Mouse (Mus musculus): ENCODE data around the gene Dusp9. TPM values are rescaled to one million over a fixed set of nuclear protein-coding genes. Genes with fewer than 3 reads are reported as not detected.

Dusp9 gene
- 2.9 TPM for polyA plus RNA-seq (2012; fragmentation: generic; extraction: Trizol)

DNA sequence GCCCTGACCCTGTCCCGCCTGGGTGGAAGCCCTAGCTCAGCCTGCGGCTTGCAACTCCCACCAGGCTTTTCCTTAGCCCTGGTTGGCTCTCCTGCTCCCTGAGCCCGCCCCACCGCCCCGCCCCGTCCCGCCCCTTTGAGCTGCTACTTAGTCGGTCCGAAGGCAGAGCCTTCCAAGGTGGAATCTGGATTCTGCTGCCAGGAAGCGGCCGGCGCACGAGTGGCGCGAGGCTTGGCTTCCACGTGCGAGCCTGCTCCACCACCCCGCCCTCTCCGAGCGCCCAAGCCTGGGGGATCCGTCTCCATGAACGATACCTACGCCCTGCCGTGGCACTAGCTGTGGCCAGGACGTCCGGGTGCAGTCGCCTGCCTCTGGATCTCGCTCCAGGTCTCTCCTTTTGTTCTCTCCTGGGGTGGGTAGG, at the start of gene Dusp9:
Dusp9 (plus strand) TSS at position 165 of the 421 bp plus-strand sequence.
- H3K4me3 ChIP-seq: peak within 1 kb of the TSS; percentile 12
- no peak within 1 kb of the TSS for H3ac ChIP-seq (ENCODE audit: control insufficient read depth, insufficient read length)
- H3K27me3 ChIP-seq (ENCODE audit: control insufficient read depth, insufficient read depth, insufficient read length): no peaks in the 10 kb centered on the region
- peak within 1 kb of the TSS; percentile 67 for H3K4me2 ChIP-seq (ENCODE audit: low read depth)
- TF ChIP-seq TCF12 (IDR thresholded peaks at IDR 0.05; ENCODE audit: insufficient read depth, poor library complexity, severe bottlenecking): no peak
- peak; percentile 42 for TF ChIP-seq POLR2A (IDR thresholded peaks at IDR 0.05; ENCODE audit: insufficient read length, low read depth)
- no peaks in the 10 kb centered on the region for H3K79me2 ChIP-seq (ENCODE audit: control insufficient read depth, insufficient read depth)
- no peaks in the 10 kb centered on the region for H3K36me3 ChIP-seq (ENCODE audit: control insufficient read depth, insufficient read depth)

- Histone ChIP-seq H3K4me3 (no peak overlapping the region), H3K27me3 (ENCODE audit: control insufficient read depth, insufficient read depth, insufficient read length) (no peaks in the 10 kb centered on the region), H3K36me3 (ENCODE audit: control insufficient read depth, insufficient read depth) (no peaks in the 10 kb centered on the region), H3ac (ENCODE audit: control insufficient read depth, insufficient read length) (no peak overlapping the region), H3K4me2 (ENCODE audit: low read depth) (no peak overlapping the region), H3K79me2 (ENCODE audit: control insufficient read depth, insufficient read depth) (no peaks in the 10 kb centered on the region)
- TF ChIP-seq POLR2AphosphoS2 (IDR thresholded peaks at IDR 0.05; ENCODE audit: insufficient read length, low read depth) (no peak), MYOG (IDR thresholded peaks at IDR 0.05; ENCODE audit: control insufficient read depth in 1 of 3, insufficient read depth in 1 of 3, insufficient read length in 2 of 3, low read depth in 2 of 3) (no peak), MYOD1 (IDR thresholded peaks at IDR 0.05; ENCODE audit: control insufficient read depth in 1 of 3, insufficient read length in 2 of 3, low read depth in 2 of 3) (peak in 1 of 3 experiments; percentile 38)
These were observed 46.0 kb upstream of the Dusp9 start for GRCm38 (mm10) chrX:73593212-73593611.

DNA sequence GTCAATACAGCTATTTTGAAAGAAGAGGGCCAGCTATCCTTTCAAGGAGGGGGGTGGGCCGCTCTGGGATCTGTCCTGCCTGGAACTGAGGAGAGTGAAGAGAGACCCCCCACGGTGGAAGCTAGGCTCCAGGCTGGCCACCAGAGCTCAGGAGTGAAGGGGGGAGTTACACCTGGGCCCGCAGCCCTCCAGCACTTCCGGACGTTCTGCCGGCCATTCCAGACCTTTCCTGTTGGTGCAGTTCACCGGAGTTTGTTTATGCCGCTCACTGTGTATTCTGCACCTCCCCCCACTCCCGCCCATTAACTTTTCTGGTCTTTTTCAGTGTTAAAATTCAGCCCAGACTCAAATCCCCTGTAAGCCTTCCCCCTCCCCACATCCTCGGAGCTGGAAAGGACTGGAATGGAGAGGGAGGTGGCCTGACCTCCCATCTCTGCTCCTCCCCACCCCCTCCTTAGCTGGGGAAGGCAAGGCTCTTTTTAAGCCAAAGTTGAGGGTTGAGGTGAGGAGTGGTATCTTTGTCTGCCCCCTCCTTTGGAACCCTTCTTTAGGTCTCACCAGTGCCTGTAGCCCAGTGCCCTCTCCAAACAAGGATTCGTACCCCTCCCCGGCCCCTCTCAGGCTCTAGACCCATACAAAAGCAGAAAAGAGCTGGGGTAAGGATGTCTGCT, 44.6 kb upstream of the Dusp9 start:
- H3K27me3 ChIP-seq (ENCODE audit: control insufficient read depth, insufficient read depth, insufficient read length): no peaks in the 10 kb centered on the region
- H3K79me2 ChIP-seq (ENCODE audit: control insufficient read depth, insufficient read depth): no peaks in the 10 kb centered on the region
- TF ChIP-seq USF1 (IDR thresholded peaks at IDR 0.05; ENCODE audit: low read depth) (no peak), MAX (IDR thresholded peaks at IDR 0.05; ENCODE audit: low read depth) (no peak), E2F4 (IDR thresholded peaks at IDR 0.05; ENCODE audit: insufficient read depth) (no peak), POLR2AphosphoS2 (IDR thresholded peaks at IDR 0.05; ENCODE audit: insufficient read length, low read depth) (no peak), SRF (IDR thresholded peaks at IDR 0.05; ENCODE audit: control insufficient read depth, insufficient read length, low read depth) (no peak), TCF12 (IDR thresholded peaks at IDR 0.05; ENCODE audit: insufficient read depth, poor library complexity, severe bottlenecking) (no peak), REST (IDR thresholded peaks at IDR 0.05; ENCODE audit: insufficient read depth, insufficient read length) (no peak), CEBPB (IDR thresholded peaks at IDR 0.05; ENCODE audit: insufficient read depth, poor library complexity, severe bottlenecking) (no peak), POLR2A (IDR thresholded peaks at IDR 0.05; ENCODE audit: insufficient read length, low read depth) (no peak), TCF3 (IDR thresholded peaks at IDR 0.05; ENCODE audit: insufficient read length, low read depth) (no peak), MYOD1 (IDR thresholded peaks at IDR 0.05; ENCODE audit: control insufficient read depth in 1 of 3, insufficient read length in 2 of 3, low read depth in 2 of 3) (no peak)
- no peak overlapping the region for H3K4me3 ChIP-seq
- no peaks in the 10 kb centered on the region for H3K36me3 ChIP-seq (ENCODE audit: control insufficient read depth, insufficient read depth)
- no peak overlapping the region for H3K4me2 ChIP-seq (ENCODE audit: low read depth)
- no peak overlapping the region for H3ac ChIP-seq (ENCODE audit: control insufficient read depth, insufficient read length)

GRCm38 (mm10) chrX:73595297-73595938, 43.8 kb upstream of the Dusp9 start:
- no peak for TF ChIP-seq TCF12 (IDR thresholded peaks at IDR 0.05; ENCODE audit: insufficient read depth, poor library complexity, severe bottlenecking)
- no peak for TF ChIP-seq USF1 (IDR thresholded peaks at IDR 0.05; ENCODE audit: low read depth)
- no peak for TF ChIP-seq MYOG (IDR thresholded peaks at IDR 0.05; ENCODE audit: control insufficient read depth in 1 of 3, insufficient read depth in 1 of 3, insufficient read length in 2 of 3, low read depth in 2 of 3)
- TF ChIP-seq REST (IDR thresholded peaks at IDR 0.05; ENCODE audit: insufficient read depth, insufficient read length): no peak
- no peak for TF ChIP-seq TCF3 (IDR thresholded peaks at IDR 0.05; ENCODE audit: insufficient read length, low read depth)
- TF ChIP-seq POLR2AphosphoS2 (IDR thresholded peaks at IDR 0.05; ENCODE audit: insufficient read length, low read depth): no peak
- TF ChIP-seq MAX (IDR thresholded peaks at IDR 0.05; ENCODE audit: low read depth): no peak
- TF ChIP-seq CEBPB (IDR thresholded peaks at IDR 0.05; ENCODE audit: insufficient read depth, poor library complexity, severe bottlenecking): no peak
- no peak for TF ChIP-seq MYOD1 (IDR thresholded peaks at IDR 0.05; ENCODE audit: control insufficient read depth in 1 of 3, insufficient read length in 2 of 3, low read depth in 2 of 3)
- no peak for TF ChIP-seq SRF (IDR thresholded peaks at IDR 0.05; ENCODE audit: control insufficient read depth, insufficient read length, low read depth)
- no peak for TF ChIP-seq E2F4 (IDR thresholded peaks at IDR 0.05; ENCODE audit: insufficient read depth)
- no peak for TF ChIP-seq POLR2A (IDR thresholded peaks at IDR 0.05; ENCODE audit: insufficient read length, low read depth)

GRCm38 (mm10) chrX:73601456-73601855, 37.8 kb upstream of the Dusp9 start:
- no peaks in the 10 kb centered on the region for H3K79me2 ChIP-seq (ENCODE audit: control insufficient read depth, insufficient read depth)
- no peak overlapping the region for H3ac ChIP-seq (ENCODE audit: control insufficient read depth, insufficient read length)
- no peak overlapping the region for H3K4me3 ChIP-seq
- no peak overlapping the region for H3K4me2 ChIP-seq (ENCODE audit: low read depth)
- no peaks in the 10 kb centered on the region for H3K27me3 ChIP-seq (ENCODE audit: control insufficient read depth, insufficient read depth, insufficient read length)
- TF ChIP-seq USF1 (IDR thresholded peaks at IDR 0.05; ENCODE audit: low read depth): no peak
- no peak for TF ChIP-seq E2F4 (IDR thresholded peaks at IDR 0.05; ENCODE audit: insufficient read depth)
- TF ChIP-seq SRF (IDR thresholded peaks at IDR 0.05; ENCODE audit: control insufficient read depth, insufficient read length, low read depth): no peak
- TF ChIP-seq CEBPB (IDR thresholded peaks at IDR 0.05; ENCODE audit: insufficient read depth, poor library complexity, severe bottlenecking): no peak
- no peak for TF ChIP-seq POLR2AphosphoS2 (IDR thresholded peaks at IDR 0.05; ENCODE audit: insufficient read length, low read depth)
- TF ChIP-seq MYOG (IDR thresholded peaks at IDR 0.05; ENCODE audit: control insufficient read depth in 1 of 3, insufficient read depth in 1 of 3, insufficient read length in 2 of 3, low read depth in 2 of 3): no peak
- no peak for TF ChIP-seq POLR2A (IDR thresholded peaks at IDR 0.05; ENCODE audit: insufficient read length, low read depth)
- no peak for TF ChIP-seq REST (IDR thresholded peaks at IDR 0.05; ENCODE audit: insufficient read depth, insufficient read length)
- TF ChIP-seq MYOD1 (IDR thresholded peaks at IDR 0.05; ENCODE audit: control insufficient read depth in 1 of 3, insufficient read length in 2 of 3, low read depth in 2 of 3): no peak
- no peak for TF ChIP-seq TCF12 (IDR thresholded peaks at IDR 0.05; ENCODE audit: insufficient read depth, poor library complexity, severe bottlenecking)
- TF ChIP-seq MAX (IDR thresholded peaks at IDR 0.05; ENCODE audit: low read depth): no peak
- no peak for TF ChIP-seq TCF3 (IDR thresholded peaks at IDR 0.05; ENCODE audit: insufficient read length, low read depth)
- no peaks in the 10 kb centered on the region for H3K36me3 ChIP-seq (ENCODE audit: control insufficient read depth, insufficient read depth)

More at GRCm38 (mm10) chrX:73595297-73595938, 43.8 kb upstream of the Dusp9 start:
- no peaks in the 10 kb centered on the region for H3K36me3 ChIP-seq (ENCODE audit: control insufficient read depth, insufficient read depth)
- H3ac ChIP-seq (ENCODE audit: control insufficient read depth, insufficient read length): no peak overlapping the region
- no peaks in the 10 kb centered on the region for H3K27me3 ChIP-seq (ENCODE audit: control insufficient read depth, insufficient read depth, insufficient read length)
- H3K4me2 ChIP-seq (ENCODE audit: low read depth): no peak overlapping the region
- no peak overlapping the region for H3K4me3 ChIP-seq
- no peaks in the 10 kb centered on the region for H3K79me2 ChIP-seq (ENCODE audit: control insufficient read depth, insufficient read depth)
